Mouse (Mus musculus): Measurements from ENCODE around the gene Rad17. TPM values are rescaled to one million over a fixed set of nuclear protein-coding genes. Genes with fewer than 3 reads are reported as not detected.

The Rad17 gene
- polyA plus RNA-seq, 1 experiment from 2014 or later = 20.6 TPM

DNA sequence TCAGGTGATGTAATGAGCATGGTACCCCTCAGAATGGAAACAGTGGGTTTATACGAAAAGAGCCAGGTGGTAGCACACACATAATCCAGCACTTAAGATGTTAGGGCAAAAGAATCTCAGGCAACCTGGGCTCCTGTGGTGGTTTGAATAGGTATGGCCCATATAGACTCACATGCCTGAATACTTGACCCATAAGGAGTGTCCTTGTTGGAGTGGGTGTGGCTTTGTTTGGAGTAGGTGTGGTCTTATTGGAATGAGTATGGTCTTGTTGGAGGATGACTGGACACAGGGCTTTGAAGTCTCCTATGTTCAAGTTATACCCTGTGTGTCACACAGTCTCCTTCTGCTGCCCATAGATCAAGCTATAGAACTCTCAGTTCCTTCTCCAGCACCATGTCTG, 82.5 kb downstream of the Rad17 start:
- ATAC-seq (ENCODE audit: low FRiP score, low TSS enrichment) = no peak
- Histone ChIP-seq H3K4me3 (replicated peaks; ENCODE audit: low read depth, low read length) (no peak overlapping the region), H3K27me3 (ENCODE audit: control insufficient read depth, insufficient read depth, low read length) (no peaks in the 10 kb centered on the region), H3K9ac (replicated peaks; ENCODE audit: low read length) (no peak overlapping the region), H3K27ac (replicated peaks; ENCODE audit: low read depth, low read length) (no peak overlapping the region), H3K36me3 (ENCODE audit: control insufficient read depth, insufficient read depth, low read length) (no peaks in the 10 kb centered on the region), H3K4me1 (ENCODE audit: control insufficient read depth, insufficient read depth, low read length) (no peaks in the 10 kb centered on the region), H3K4me2 (ENCODE audit: low read length) (no peak overlapping the region), H3K9me3 (ENCODE audit: control insufficient read depth, low read length) (no peaks in the 10 kb centered on the region)
- no peak for DNase-seq
- 93% methylated on average over 1 of the region's 1 CpGs for WGBS

Other genes starting within 250 kb of the Rad17 start
- not detected in 2 replicates for gene Naip1, start 198.2 kb downstream of the Rad17 start, polyA plus RNA-seq (2014; fragmentation: Nextera tagmentation; extraction: Ambion mirVana)
- gene Gtf2h2, start 158.5 kb downstream of the Rad17 start, polyA plus RNA-seq (2014; fragmentation: Nextera tagmentation; extraction: Ambion mirVana) = 73.8 and 81.1 TPM in 2 replicates
- 4.3 and 7.4 TPM in 2 replicates for gene Ocln, start 98.3 kb downstream of the Rad17 start, polyA plus RNA-seq (2014; fragmentation: Nextera tagmentation; extraction: Ambion mirVana)
- 1.9 and 2.7 TPM in 2 replicates for gene Marveld2, start 34.1 kb downstream of the Rad17 start, polyA plus RNA-seq (2014; fragmentation: Nextera tagmentation; extraction: Ambion mirVana)
- 344 and 368 TPM in 2 replicates for gene Ak6, start 72 bp downstream of the Rad17 start, polyA plus RNA-seq (2014; fragmentation: Nextera tagmentation; extraction: Ambion mirVana)
- gene Taf9, start 528 bp upstream of the Rad17 start, polyA plus RNA-seq (2014; fragmentation: Nextera tagmentation; extraction: Ambion mirVana) = 30.9 and 31.3 TPM in 2 replicates
- gene Ccdc125, start 18.7 kb upstream of the Rad17 start, polyA plus RNA-seq (2014; fragmentation: Nextera tagmentation; extraction: Ambion mirVana) = 0.58 and 2.0 TPM in 2 replicates
- gene Cdk7, start 79.9 kb upstream of the Rad17 start, polyA plus RNA-seq (2014; fragmentation: Nextera tagmentation; extraction: Ambion mirVana) = 43.2 and 46.0 TPM in 2 replicates
- 132 and 142 TPM in 2 replicates for gene Mrps36, start 93.6 kb upstream of the Rad17 start, polyA plus RNA-seq (2014; fragmentation: Nextera tagmentation; extraction: Ambion mirVana)
- gene Cenph, start 124.8 kb upstream of the Rad17 start, polyA plus RNA-seq (2014; fragmentation: Nextera tagmentation; extraction: Ambion mirVana) = 5.1 and 8.3 TPM in 2 replicates
- gene Ccnb1, start 135.5 kb upstream of the Rad17 start, polyA plus RNA-seq (2014; fragmentation: Nextera tagmentation; extraction: Ambion mirVana) = 31.0 and 69.9 TPM in 2 replicates
- gene Slc30a5, start 182.4 kb upstream of the Rad17 start, polyA plus RNA-seq (2014; fragmentation: Nextera tagmentation; extraction: Ambion mirVana) = 29.0 and 38.7 TPM in 2 replicates